Mouse (Mus musculus): ENCODE measurements around the gene Ercc1.

The Ercc1 gene

GRCm38 (mm10) chr7:19309278-19309883, 35.2 kb upstream of the Ercc1 start:
- no peak for DNase-seq (ENCODE audit: low read depth)

- peak; percentile 99 for DNase-seq (ENCODE audit: low read depth)
Measured at GRCm38 (mm10) chr7:19309884-19310641, 34.5 kb upstream of the Ercc1 start, which contains the start of gene Fosb. Gene Fosb (minus strand): TSS chr7:19310051.

GRCm38 (mm10) chr7:19311991-19312390, 32.6 kb upstream of the Ercc1 start:
- peak; percentile 41 for DNase-seq (ENCODE audit: low read depth)

GRCm38 (mm10) chr7:19314033-19314432, 30.5 kb upstream of the Ercc1 start:
- no peak for DNase-seq (ENCODE audit: low read depth)

- peak; percentile 49 for DNase-seq (ENCODE audit: low read depth)
Measured at GRCm38 (mm10) chr7:19316451-19317161, 28.0 kb upstream of the Ercc1 start.

- no peak for DNase-seq (ENCODE audit: low read depth)
Measured at GRCm38 (mm10) chr7:19318201-19318600, 26.4 kb upstream of the Ercc1 start.

GRCm38 (mm10) chr7:19318676-19319075, 25.9 kb upstream of the Ercc1 start:
- DNase-seq (ENCODE audit: low read depth), result no peak

GRCm38 (mm10) chr7:19319458-19319857, 25.1 kb upstream of the Ercc1 start:
- peak; percentile 92 for DNase-seq (ENCODE audit: low read depth)

- DNase-seq (ENCODE audit: low read depth), result peak; percentile 98
Measured at GRCm38 (mm10) chr7:19319906-19320305, 24.7 kb upstream of the Ercc1 start.

GRCm38 (mm10) chr7:19320637-19321036, 23.9 kb upstream of the Ercc1 start:
- DNase-seq (ENCODE audit: low read depth), result no peak

GRCm38 (mm10) chr7:19321464-19321863, 23.1 kb upstream of the Ercc1 start:
- peak; percentile 93 for DNase-seq (ENCODE audit: low read depth)

- peak; percentile 70 for DNase-seq (ENCODE audit: low read depth)
Measured at GRCm38 (mm10) chr7:19322489-19322888, 22.1 kb upstream of the Ercc1 start.

- no peak for DNase-seq (ENCODE audit: low read depth)
Measured at GRCm38 (mm10) chr7:19324221-19324620, 20.4 kb upstream of the Ercc1 start.

GRCm38 (mm10) chr7:19325262-19326199, 19.0 kb upstream of the Ercc1 start:
- peak; percentile 91 for DNase-seq (ENCODE audit: low read depth)

GRCm38 (mm10) chr7:19326359-19326758, 18.2 kb upstream of the Ercc1 start:
- peak; percentile 91 for DNase-seq (ENCODE audit: low read depth)

GRCm38 (mm10) chr7:19327128-19327527, 17.4 kb upstream of the Ercc1 start:
- peak; percentile 78 for DNase-seq (ENCODE audit: low read depth)

GRCm38 (mm10) chr7:19327782-19328181, 16.8 kb upstream of the Ercc1 start:
- DNase-seq (ENCODE audit: low read depth), result peak; percentile 44

GRCm38 (mm10) chr7:19328425-19328824, 16.2 kb upstream of the Ercc1 start:
- DNase-seq (ENCODE audit: low read depth), result peak; percentile 78

GRCm38 (mm10) chr7:19331910-19332309, 12.7 kb upstream of the Ercc1 start:
- no peak for DNase-seq (ENCODE audit: low read depth)

GRCm38 (mm10) chr7:19332709-19333352, 11.7 kb upstream of the Ercc1 start:
- DNase-seq (ENCODE audit: low read depth), result peak; percentile 88

GRCm38 (mm10) chr7:19335583-19335982, 9.0 kb upstream of the Ercc1 start:
- DNase-seq (ENCODE audit: low read depth), result peak; percentile 60

Data from induced T-regulatory cell, adult 2 months (primary cell).